Mouse (Mus musculus) left cerebral cortex, postnatal 4 days (tissue): Measurements from ENCODE around the gene Gm9837. TPM values are rescaled to one million over a fixed set of nuclear protein-coding genes. Genes with fewer than 3 reads are reported as not detected.
A peak's percentile ranks its signal among the peaks of the same experiment; 100 is the strongest.

ENCODE experiments used
- DNase-seq: peaks from one replicate; pipeline ENCODE4 v3.0.0-alpha.2; 2022
- intact Hi-C: fragments of 180-260 bp; cut with DNase I; formaldehyde crosslinking; loops from one replicate; pipeline ENCODE4 v1.15.1; 2025
- total RNA-seq, 2 experiments: library from RNA; stranded (reverse); gene quantifications; 2 replicates each; pipeline ENCODE4 v1.2.3; 2021

Gene Gm9837
- total RNA-seq, 2 experiments from 2014 or later = not detected

DNA sequence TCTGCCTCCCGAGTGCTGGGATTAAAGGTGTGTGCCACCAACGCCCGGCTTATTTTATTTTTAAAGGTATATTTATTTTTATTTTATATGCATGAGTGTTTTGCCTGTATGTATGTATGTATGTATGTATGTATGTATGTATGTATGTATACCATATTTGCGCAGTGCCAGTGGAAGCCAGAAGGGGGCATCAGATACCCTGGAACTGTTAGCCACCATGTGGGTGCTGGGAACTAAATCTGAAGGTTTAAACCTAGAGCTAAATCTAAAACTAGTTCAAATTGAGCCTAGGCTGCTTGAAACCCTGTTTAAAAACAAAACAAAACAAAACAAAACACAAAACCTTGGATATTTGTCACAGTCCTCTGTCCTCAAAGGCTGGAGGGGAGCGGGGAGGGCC lies 18.7 kb upstream of the Gm9837 start:
- intact Hi-C loops = no loop called here
- DNase-seq = no peak

DNA sequence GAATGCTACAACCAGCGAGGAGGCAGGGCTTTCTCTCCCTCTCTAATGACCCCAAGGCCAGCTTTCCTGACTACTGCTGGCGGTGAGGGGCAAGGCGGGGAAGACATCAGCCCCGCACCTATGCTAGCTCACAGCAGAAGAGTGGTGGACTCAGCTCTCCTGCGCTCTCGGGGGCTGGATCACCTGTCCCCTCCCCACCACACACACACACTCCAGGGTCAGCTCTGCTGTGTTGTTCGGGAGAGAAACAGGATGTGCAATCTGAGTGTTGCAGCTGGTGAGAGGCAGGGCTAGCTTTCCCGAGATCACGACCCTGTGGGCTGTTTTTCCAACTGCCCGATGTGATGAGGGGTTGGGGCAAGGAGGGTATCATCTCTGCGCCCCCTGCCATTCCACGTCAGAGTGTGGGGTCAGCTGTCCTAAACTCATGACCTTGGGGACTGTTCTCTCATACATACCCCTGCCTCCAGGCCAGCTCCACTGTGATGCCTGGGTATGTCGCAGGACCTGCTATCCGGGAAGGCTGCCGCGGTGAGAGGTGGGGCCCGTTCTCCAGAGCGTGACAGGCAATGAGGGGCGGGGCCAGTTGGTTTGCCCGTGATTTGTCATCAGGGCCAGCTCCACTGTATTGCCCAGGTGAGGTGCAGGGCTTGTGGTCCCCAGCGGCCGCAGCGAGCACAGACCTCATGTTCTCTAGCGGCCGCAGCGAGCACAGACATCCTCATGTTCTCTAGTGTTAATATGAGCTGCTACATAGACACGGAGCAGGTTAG lies 16.7 kb upstream of the Gm9837 start:
- DNase-seq = no peak
- intact Hi-C loops = no loop called here

DNA sequence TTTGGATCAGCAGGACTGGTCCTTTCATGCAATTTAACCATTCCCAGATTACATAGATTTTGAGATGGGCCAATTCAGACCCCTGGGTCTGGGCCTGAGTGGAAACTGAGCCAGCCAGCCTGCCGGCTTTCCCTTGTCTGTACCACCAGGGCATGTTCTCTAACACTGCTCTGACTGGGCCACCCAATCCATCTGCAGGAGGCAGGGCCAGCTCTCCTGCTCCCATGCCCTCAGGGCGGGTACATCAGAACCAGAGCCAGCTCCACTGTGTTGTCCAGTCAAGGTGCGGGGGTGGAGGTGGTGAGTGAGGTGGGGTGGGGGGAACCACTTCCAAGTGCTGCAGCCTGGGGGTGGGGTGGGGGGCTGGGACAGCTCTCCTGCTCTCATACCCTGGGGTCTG lies 16.1 kb upstream of the Gm9837 start:
- intact Hi-C loops = no loop called here
- no peak for DNase-seq

DNA sequence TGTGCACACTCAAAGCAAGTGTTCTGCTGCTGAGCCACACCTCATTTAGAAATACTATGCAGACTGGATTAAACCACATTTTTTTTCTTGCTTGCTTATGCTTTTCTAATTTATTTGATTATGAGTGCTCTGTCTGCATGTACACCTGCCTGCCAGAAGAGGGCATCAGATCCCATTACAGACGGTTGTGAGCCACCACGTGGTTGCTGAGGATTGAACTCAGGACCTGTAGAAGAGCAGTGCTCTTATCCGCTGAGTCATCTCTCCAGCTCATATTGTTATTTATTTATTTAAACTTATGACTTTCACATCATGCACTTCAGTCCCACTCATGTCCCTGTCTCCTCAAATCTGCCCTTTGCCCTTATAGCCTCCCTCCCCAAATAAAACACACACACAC lies 15.4 kb upstream of the Gm9837 start:
- intact Hi-C loops = no loop called here

DNA sequence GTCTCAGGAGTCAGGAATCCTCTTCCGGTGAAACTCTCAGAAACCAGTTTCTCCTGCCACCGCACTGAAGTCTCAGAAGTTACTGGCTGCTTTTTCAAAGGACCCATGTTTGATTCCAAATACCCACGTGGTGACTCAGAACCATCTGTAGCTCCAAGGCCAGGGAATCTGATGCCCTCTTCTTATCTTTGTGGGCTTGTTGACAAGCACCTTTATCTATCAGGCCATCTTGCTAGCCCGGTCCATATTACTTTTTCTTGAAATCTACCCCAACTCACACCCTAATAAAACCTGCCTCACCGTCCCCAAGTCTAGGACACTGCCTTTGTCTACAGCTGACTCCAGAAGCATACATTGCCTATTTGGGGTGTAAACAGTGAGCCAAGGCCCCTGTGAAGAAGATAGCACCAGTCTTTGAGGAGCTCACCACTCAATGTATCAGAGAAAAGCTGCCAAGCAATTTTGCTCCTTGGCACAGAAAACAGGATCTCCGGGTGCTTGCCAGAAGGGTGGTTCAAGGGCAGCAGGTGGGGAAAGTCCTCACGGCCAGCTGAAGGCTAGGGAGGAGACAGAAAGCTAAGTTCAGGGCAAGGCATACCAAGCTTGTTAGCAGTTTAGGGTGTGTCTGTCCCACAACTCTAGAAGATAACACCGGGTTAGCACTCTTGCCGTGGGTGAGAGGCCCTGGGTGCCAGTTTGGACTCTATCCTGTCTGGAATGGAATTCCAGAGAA lies 13.0 kb upstream of the Gm9837 start:
- DNase-seq = peak; percentile 70
- intact Hi-C loops = no loop called here

More for the DNA sequence above, 15.4 kb upstream of the Gm9837 start:
- no peak for DNase-seq

DNA sequence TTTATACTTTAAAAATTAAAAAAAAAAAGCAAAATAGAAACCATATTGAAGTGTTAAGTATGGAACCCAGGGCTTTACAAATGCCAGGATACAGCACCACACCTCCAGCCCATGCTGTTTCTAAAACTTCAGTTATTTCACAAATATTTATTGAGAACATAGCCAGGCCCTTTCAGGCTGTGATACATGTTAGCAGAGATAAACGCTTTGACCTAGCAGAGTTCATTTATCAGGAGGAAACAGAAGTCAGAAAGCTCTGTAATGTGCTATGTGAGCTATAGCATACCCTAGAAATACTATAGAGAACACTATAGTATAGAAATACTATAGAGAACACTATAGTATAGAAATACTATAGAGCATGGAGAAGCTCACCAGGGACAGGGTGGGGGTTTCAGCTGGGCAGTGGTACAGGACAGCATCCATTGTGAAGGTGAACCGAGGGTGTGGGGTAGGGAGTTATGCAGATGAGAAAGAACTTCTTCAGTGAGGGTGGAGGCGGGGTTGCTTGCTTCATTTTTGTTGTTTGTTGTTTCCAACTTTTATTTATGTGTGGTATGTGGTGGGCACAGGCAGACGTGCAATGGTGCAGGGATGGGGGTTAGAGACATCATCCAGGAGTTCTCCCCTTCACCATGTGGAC lies 10.9 kb upstream of the Gm9837 start:
- intact Hi-C loops = no loop called here
- no peak for DNase-seq

DNA sequence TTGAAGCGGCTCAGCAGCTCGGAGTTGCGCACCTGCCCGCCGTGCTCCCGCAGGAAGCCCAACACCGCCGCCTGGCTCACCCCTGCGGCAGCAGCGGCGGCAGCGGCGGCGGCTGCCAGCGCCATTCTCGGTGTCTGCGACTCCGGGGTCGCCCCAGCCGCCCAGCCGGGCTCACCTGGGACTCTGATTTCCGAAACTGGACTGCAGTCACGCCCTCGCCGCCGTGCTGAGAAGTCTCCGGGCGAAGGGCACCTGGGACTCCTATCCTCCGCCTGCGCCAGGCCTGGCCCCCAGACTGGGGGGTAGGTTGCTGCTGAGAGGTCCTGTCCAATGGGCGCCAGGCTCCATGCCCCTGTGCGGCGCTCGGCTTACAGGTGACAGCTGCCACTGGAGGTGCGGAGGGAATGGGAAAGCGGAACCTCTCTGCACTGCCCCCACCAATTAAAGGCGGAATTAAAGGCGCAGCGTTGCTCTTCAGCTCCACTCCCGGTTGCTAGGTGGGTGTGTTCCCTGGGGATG lies 9.6 kb upstream of the Gm9837 start, which contains the start of the genes Gm9945 and Sowaha:
TSS of gene Gm9945 (plus strand) at position 384 of the 519 bp plus-strand sequence.
TSS of gene Sowaha (minus strand) at position 492 of the 519 bp plus-strand sequence.
- intact Hi-C loops = no loop called here
- DNase-seq = peak; percentile 23

DNA sequence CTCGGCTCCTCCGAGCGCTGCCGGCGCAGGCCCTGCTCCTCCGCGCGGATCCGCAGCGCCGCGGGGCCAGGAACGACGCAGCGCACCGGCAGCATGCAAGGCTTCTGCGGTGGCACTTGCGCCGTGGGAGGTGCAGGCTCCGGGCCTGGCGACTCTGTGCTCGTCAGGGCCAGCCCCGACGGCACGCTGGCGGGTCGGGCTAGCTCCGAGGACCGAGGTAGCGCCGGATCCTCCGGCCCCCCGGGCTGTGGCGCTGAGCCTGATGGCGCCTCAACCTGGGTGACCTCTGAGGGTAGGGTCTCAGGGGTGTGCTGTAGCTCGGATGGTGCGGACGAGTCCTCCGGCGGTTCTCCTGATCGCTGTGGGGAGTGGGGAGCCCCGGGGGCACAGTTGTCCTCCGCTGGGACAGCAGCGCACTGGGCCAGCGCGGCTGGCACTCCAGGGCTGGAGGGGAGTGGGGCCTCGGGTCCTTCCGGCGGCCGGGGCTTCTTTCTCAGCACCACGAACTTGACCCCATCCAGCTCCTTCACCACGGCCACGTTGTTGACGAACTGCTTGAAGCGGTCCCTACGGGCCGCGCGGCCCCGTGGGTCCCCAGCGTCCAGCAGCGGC lies 9.0 kb upstream of the Gm9837 start:
- no peak for DNase-seq
- intact Hi-C loops = no loop called here

DNA sequence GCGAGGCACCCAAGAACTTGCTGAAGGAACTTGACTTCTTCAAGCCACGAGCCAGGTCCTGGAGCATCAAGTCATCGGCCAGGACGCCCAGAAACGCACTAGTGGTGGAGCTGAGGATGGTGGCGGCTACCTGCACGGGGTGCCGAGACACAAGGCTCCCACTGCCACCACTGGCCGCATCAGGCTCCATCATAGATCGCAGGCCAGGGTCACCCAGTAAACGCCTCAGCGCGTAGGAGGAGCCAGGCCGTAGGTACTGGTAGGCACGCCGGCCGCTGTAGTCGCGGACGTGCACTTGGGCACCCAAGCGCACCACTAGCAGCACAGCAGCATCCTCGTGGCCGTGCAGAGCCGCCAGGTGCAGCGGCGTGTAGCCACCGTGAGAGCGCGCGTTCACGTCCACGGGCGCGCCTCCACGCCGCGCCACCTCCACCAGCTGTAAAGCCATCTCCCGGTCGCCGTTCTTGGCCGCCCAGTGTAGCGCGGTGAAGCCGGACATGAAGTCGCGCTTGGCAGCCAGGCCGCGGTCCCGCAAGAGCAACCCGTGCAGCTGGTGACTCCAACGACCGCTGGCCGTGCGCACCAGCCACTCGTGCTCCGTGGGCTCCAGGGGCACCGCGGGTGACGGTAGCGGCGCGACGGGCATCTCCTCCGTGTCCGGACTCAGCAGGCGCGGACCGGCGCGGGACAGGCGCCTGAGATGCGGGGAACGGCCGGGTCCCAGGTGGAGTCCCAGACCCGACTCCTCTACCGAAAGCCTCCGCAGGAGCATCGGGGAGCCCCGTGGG lies 8.3 kb upstream of the Gm9837 start:
- no peak for DNase-seq
- intact Hi-C loops = no loop called here

DNA sequence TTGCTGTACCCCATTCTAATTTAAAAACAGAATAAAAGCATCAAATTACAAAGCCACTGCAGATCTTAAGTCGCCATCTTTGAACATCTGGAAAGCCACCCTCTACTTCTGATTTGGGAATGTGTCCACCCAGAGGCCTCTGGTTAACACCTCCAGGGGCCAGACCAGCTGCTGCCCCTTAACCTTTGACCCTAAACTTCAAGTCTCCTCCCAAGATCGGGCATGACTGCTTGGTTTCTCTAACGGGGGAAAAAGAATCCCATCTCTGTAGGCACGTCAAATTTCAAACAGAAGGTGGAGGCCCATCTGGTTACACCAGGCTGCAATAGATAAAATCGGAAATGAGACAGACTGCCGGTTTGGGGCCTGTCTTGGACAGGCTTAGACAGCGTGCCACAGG lies 7.6 kb upstream of the Gm9837 start:
- DNase-seq = no peak
- intact Hi-C loops = no loop called here

DNA sequence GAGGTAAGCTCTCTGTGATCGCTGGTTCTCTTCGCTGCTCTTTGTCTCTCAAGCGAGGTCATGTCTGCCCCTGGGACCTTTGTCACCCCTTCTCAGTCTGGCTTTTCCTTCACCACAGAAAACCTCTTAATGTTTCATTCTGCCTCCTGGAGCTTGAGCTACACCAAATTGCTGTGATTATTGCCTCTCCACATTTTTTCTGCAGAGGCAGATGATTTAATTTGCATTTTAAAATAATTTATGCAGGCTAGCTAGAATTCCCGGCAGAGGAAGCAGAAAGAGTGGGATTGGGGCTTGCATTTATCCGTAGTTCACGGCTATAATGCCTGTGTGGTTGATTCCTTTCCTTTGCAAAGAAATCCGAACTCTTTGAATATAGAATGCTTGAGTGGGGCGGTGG lies 5.3 kb upstream of the Gm9837 start:
- DNase-seq = no peak
- intact Hi-C loops = no loop called here

DNA sequence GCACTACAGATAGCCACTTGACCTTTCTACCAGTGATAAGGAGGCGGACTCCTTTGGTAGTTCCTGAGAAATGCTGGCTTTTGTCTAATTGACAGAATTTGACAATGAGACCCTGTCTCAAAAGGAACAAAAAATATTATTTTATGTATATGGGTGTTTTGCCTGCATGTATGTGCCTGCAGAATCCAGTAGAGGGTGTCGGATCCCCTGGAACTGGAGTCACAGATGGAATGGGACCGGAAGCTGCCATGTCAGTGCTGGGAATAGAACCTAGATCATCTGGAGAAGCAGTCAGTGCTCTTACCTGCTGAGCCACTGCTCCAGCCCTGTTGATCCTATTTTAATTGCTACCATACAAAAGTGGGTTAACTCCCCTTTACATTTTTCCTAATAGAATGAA lies 2.4 kb upstream of the Gm9837 start:
- DNase-seq = no peak
- intact Hi-C loops = loop anchor here (5.0 kb wide), 1 partner anchor 115 kb away; no protein-coding TSS in a partner anchor

DNA sequence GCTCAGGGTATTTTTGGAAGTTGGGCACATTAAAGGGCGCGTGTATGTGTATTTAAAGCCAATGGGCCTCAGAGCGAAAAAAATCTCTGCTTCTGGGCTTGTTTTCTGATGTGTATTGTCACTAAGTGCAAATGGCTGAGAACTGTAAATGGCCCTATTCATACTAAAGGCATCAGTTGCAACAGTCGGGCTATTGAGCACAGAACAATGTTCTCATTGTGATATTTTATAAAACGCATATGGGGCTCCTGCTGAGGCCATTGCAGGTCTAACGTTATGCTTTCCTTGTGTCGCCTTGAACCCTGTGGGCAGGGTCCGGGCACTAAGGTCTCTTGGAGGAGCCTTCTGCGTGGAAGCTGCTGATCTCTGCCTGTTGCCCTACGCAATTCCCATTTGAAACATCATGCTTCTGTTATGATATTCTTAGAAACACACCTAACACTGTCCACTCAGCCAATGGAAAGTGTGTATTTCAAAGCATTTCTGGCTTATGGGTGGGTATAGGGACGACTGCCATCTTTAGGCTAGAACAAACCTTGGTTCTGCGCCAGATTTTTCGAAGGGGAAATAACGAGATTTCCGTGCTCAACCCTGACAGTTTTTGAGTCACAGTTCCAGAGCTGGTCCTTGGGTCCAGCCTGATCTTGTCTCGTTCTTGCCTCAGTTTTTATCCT lies 848 bp downstream of the Gm9837 start:
- intact Hi-C loops = loop anchor here (5.0 kb wide), 1 partner anchor 98 kb away; the partner anchor contains the start of gene Kif3a
- no peak for DNase-seq

DNA sequence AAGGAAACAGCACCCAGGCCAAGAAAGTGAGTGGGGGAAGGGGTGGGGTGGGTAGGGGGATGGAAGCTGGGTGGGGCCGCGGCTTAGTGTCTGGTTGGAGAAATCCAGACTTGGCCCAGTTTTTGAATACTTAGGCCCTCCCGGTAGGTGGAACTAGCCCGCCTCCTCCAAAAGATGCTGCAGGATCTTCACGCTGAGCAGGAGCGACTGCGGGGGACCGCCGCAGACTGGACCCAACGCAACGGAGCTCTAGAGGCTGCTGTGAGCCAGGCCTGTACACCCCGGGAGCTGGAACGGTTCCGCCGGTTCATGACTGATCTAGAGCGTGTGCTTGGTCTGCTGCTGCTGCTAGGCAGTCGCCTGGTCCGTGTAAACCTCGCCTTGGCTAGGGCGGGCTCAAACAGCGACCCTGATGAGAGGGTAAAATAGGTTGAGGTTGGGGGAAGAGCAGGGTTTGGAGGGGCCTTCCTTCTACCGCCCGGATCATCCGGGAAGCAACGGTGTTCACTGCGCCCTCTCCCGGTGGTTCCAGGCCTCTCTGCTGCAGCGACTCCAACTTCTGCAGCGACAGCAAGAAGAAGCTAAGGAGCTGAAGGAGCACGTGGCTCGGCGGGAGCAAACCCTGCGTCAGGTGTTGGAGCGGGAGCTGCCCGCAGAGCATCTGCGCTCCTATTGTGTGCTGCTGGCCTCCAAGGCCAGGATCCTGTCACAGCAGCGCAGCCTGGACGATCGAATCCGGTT lies 3.9 kb downstream of the Gm9837 start:
- intact Hi-C loops = loop anchor here (5.0 kb wide), 1 partner anchor 101 kb away; the partner anchor contains the start of gene Kif3a

DNA sequence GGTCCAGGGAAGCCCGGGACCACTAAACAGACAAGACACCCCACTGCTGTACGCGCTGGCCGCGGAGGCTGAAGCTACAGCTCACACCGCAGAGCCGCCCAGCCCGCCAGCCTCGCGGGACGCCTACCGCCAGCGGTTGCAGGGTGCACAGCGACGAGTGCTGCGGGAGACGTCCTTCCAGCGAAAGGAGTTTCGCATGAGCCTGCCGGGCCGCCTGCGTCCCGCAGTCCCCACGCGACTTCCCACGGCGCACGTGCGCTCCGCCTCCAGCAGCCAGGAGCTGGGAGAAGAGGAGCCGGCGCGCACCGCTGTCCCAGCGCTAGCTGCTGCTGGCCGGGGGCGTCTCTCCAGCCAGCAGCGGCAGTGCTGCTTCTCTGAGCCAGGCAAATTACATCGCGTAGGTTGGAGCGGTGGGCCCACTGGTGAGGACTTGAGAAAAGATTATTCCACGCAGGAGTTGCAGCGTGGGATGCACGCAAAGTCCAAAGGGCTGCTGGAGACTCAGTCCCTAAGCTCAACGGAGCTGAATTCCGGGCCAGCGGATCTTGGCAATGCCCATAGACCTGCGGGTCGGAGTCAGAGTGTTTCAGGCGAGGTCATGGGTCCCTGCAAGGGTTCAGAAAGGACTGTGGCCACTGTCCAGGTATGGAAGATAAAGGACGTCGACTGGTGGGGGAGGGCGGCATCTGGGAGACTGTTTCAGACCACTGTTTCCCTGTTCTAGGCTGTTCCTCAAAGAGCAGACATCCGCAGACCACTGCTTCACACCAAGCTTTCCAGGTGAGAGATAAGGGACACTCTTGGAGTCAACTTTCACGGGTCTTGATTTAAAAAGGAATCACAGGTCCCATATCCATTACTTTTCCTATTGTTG lies 6.5 kb downstream of the Gm9837 start:
- intact Hi-C loops = no loop called here
- no peak for DNase-seq

More for the DNA sequence above, 3.9 kb downstream of the Gm9837 start:
- DNase-seq = peak; percentile 85

DNA sequence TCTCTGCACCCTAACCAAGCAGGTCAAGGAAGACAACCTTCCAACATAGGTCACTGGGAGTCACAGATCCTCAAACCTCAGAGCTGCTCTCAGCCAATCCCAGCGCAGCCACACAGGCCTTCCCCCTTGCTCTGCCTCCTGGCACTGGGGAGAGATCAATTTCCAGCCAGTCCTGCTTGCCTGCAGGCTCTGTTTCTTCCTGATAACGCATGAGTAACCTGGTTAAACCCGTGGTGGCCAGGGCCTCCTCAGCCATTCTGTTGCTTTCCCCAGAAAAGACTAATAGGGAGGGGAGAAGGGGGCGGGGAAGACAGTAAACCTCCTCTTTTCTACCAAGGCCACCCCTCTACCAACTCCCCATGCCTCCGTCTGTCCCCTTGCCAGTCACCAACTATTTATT lies 8.6 kb downstream of the Gm9837 start:
- no peak for DNase-seq
- intact Hi-C loops = no loop called here

DNA sequence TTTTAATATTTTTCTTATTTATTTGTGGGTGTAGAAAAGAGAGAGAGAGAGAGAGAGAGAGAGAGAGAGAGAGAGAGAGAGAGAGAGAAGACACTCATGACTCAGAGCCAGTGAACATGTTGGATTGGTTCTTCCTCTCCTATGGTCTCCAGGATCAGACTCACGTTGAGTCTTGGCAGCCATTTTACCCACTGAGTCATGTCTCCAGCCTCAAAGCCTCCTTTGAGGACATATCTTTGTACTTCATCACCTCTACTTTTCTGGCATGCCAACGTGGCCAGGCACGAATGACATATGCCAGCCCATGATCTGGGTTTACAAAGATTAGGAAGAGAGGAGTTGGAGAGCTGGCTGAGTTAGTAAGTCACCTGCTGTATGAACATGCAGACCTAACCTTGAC lies 10.1 kb downstream of the Gm9837 start:
- no peak for DNase-seq
- intact Hi-C loops = no loop called here

DNA sequence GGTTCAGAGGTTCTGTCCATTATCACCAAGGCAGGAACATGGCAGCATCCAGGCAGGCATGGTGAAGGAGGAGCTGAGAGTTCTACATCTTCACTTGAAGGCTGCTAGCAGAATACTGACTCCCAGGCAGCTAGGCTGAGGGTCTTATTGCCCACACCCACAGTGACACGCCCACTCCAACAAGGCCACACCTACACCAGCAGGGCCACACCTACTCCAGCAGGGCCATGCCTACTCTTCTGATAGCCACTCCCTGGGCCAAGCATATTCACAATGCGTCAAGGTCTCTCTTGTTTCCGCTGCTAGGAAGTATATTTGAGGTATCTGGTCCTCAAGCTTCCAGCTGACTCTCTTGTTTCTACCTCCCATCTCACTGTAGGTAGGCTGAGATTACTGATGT lies 11.3 kb downstream of the Gm9837 start:
- intact Hi-C loops = no loop called here
- no peak for DNase-seq
